Mouse (Mus musculus): ENCODE measurements at regions not wholly inside any gene's neighbourhood (a gene's known extent, or its start where the extent isn't known, plus 50 kb on each side); places are given as distances from the start of the nearest gene placed in this dataset.

DNA sequence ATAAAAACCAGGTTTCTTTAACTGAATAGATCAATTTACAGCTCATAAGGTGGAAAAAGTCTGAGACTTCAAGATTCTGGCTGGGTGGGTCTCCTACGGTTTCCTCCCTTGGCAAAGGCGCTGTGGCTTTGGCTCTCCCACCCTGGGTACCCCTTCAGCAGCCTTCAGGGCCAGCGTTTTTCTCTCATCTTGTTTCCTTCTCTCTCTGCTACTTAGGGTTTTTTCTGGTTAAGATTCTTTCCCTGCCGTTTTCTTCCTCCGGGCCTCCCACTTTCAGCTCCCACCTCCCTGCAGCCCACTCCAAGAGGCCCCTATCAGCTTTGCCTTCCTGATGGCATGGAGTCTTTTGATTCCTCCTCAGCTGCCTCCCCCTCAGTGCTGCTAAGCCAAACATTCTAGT, 463.0 kb downstream of the Ccdc171 start:
- TF ChIP-seq CTCF (IDR thresholded peaks at IDR 0.05; ENCODE audit: low read depth, low read length) (no peak), POLR2A (IDR thresholded peaks at IDR 0.05; ENCODE audit: extremely low read depth, insufficient read depth, low read length) (no peak)
- H3K27ac ChIP-seq (replicated peaks; ENCODE audit: insufficient read depth, low read depth, low read length), result no peak overlapping the region
- 66% methylated on average over 5 of the region's 5 CpGs for WGBS
- H3K4me1 ChIP-seq (ENCODE audit: control insufficient read depth, insufficient read depth, low read length), result no peaks in the 10 kb centered on the region
- no peaks in the 10 kb centered on the region for H3K36me3 ChIP-seq (ENCODE audit: control insufficient read depth, insufficient read depth, low read length)
- no peak overlapping the region for H3K9ac ChIP-seq (ENCODE audit: low read depth, low read length)
- H3K79me2 ChIP-seq (ENCODE audit: control insufficient read depth, insufficient read depth, low read length), result no peaks in the 10 kb centered on the region
- no peak for DNase-seq (ENCODE audit: extremely low read depth, low read depth, low spot score)
- no peaks in the 10 kb centered on the region for H3K27me3 ChIP-seq (ENCODE audit: control insufficient read depth, insufficient read depth, low read length)
- H3K4me3 ChIP-seq (ENCODE audit: insufficient read depth, low read depth, low read length), result no peak overlapping the region

DNA sequence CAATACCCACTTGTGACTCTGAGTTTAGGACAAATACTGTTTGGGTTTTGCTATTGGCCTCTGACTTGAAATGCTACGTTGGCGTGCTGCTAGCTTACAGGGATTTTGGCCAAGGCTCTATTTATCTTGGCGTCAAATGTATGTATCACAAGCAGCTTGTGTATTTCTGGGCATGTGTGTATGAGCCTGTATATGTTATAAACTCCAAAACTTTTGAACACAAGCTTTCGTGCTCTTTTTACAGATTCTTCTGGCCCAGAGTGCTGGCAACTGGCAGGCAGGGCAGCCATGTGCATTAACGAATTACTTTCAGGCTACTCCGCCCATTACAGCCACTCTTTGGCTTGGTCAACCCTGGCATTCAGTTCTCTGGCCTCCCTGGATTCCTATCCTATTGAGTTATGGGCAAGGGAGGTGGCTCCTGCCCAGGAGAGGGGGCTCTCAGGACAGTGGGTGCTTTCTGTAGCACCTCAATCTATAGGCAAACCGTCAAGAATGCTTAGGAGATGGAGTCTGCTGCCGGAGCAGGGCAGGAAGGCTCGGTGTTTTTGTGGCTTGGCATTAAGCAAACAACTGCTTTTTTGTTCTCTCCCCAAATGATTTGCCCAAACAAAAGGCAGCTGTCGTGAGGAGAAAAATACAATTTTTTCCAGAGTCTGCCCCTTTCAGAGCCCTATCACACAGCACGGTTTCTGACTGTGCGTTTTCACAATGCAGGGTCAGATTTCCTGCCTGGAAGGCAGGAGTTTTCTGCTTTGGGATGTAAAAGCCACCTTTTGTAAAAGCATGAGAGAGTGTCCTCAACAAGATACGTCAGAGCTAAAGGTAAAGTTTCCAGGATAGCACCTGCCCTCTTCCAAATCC, 465.0 kb downstream of the Ccdc171 start:
- Histone ChIP-seq H3K27ac (replicated peaks; ENCODE audit: insufficient read depth, low read depth, low read length) (no peak overlapping the region), H3K9ac (ENCODE audit: low read depth, low read length) (no peak overlapping the region), H3K4me3 (ENCODE audit: insufficient read depth, low read depth, low read length) (no peak overlapping the region), H3K27me3 (ENCODE audit: control insufficient read depth, insufficient read depth, low read length) (no peaks in the 10 kb centered on the region), H3K36me3 (ENCODE audit: control insufficient read depth, insufficient read depth, low read length) (no peaks in the 10 kb centered on the region), H3K4me1 (ENCODE audit: control insufficient read depth, insufficient read depth, low read length) (no peaks in the 10 kb centered on the region), H3K79me2 (ENCODE audit: control insufficient read depth, insufficient read depth, low read length) (no peaks in the 10 kb centered on the region)
- TF ChIP-seq CTCF (IDR thresholded peaks at IDR 0.05; ENCODE audit: low read depth, low read length), result no peak
- no peak for TF ChIP-seq POLR2A (IDR thresholded peaks at IDR 0.05; ENCODE audit: extremely low read depth, insufficient read depth, low read length)
- DNase-seq (ENCODE audit: extremely low read depth, low read depth, low spot score), result no peak
- WGBS, result 72% methylated on average over 13 of the region's 13 CpGs

DNA sequence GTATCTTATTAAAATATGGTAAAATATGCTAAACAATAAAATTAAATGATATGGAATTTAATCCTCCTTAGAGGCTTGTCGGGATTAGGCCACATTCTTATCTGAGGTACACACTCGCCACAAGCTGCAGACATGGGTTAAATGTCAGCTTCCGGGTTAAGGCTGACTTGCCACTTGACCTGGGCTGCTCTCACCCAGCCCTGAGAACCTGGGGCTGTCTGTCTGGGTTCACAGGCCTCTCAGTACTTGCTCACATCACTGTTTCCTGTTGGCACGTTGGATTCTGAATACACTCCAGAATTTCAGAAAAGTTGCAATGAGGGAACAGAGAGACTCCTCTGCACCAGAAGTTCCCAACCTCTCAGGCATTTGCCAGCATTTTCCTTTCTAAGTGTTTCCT, 465.9 kb downstream of the Ccdc171 start:
- 47% methylated on average over 4 of the region's 4 CpGs for WGBS

GRCm38 (mm10) chr4:83997079-83997478, 471.7 kb downstream of the Ccdc171 start:
- no peak for TF ChIP-seq CTCF (IDR thresholded peaks at IDR 0.05; ENCODE audit: low read depth, low read length)
- no peak for TF ChIP-seq POLR2A (IDR thresholded peaks at IDR 0.05; ENCODE audit: extremely low read depth, insufficient read depth, low read length)
- H3K4me1 ChIP-seq (ENCODE audit: control insufficient read depth, insufficient read depth, low read length), result no peaks in the 10 kb centered on the region
- WGBS, result 74% methylated on average over 4 of the region's 4 CpGs
- H3K9ac ChIP-seq (ENCODE audit: low read depth, low read length), result no peak overlapping the region
- H3K27me3 ChIP-seq (ENCODE audit: control insufficient read depth, insufficient read depth, low read length), result no peaks in the 10 kb centered on the region
- no peaks in the 10 kb centered on the region for H3K36me3 ChIP-seq (ENCODE audit: control insufficient read depth, insufficient read depth, low read length)
- H3K27ac ChIP-seq (replicated peaks; ENCODE audit: insufficient read depth, low read depth, low read length), result no peak overlapping the region
- no peaks in the 10 kb centered on the region for H3K79me2 ChIP-seq (ENCODE audit: control insufficient read depth, insufficient read depth, low read length)
- no peak overlapping the region for H3K4me3 ChIP-seq (ENCODE audit: insufficient read depth, low read depth, low read length)
- DNase-seq (ENCODE audit: extremely low read depth, low read depth, low spot score), result no peak

More for the DNA sequence above, 465.9 kb downstream of the Ccdc171 start:
- DNase-seq (ENCODE audit: extremely low read depth, low read depth, low spot score), result no peak
- Histone ChIP-seq H3K79me2 (ENCODE audit: control insufficient read depth, insufficient read depth, low read length) (no peaks in the 10 kb centered on the region), H3K36me3 (ENCODE audit: control insufficient read depth, insufficient read depth, low read length) (no peaks in the 10 kb centered on the region), H3K9ac (ENCODE audit: low read depth, low read length) (no peak overlapping the region), H3K4me1 (ENCODE audit: control insufficient read depth, insufficient read depth, low read length) (no peaks in the 10 kb centered on the region), H3K27ac (replicated peaks; ENCODE audit: insufficient read depth, low read depth, low read length) (no peak overlapping the region), H3K27me3 (ENCODE audit: control insufficient read depth, insufficient read depth, low read length) (no peaks in the 10 kb centered on the region), H3K4me3 (ENCODE audit: insufficient read depth, low read depth, low read length) (no peak overlapping the region)
- TF ChIP-seq CTCF (IDR thresholded peaks at IDR 0.05; ENCODE audit: low read depth, low read length) (no peak), POLR2A (IDR thresholded peaks at IDR 0.05; ENCODE audit: extremely low read depth, insufficient read depth, low read length) (no peak)

DNA sequence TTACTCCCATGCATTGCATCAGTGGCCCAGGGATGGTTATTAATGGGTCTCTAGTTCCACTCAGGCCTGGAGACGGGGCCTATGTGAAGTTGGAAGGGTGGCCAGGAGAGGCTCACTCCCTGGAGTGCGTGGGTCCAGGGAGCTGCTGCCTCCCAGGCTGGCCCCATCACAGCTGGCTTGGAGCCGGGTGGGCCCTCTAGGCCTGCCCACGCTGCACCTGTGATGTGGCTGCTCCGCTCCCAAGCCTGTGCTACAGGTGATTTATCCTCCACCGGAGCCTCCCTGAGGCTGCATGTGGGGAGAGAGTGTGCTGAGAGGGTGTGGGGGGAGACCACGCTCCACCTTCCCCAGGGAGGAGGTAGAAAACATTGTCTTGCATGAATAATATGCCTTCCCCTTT, 476.3 kb downstream of the Ccdc171 start:
- no peak overlapping the region for H3K4me3 ChIP-seq (ENCODE audit: insufficient read depth, low read depth, low read length)
- no peaks in the 10 kb centered on the region for H3K79me2 ChIP-seq (ENCODE audit: control insufficient read depth, insufficient read depth, low read length)
- H3K27ac ChIP-seq (replicated peaks; ENCODE audit: insufficient read depth, low read depth, low read length), result no peak overlapping the region
- no peaks in the 10 kb centered on the region for H3K36me3 ChIP-seq (ENCODE audit: control insufficient read depth, insufficient read depth, low read length)
- H3K27me3 ChIP-seq (ENCODE audit: control insufficient read depth, insufficient read depth, low read length), result no peaks in the 10 kb centered on the region; the same call in 1 of the 2 replicates
- WGBS, result 91% methylated on average over 7 of the region's 7 CpGs
- no peak for DNase-seq (ENCODE audit: extremely low read depth, low read depth, low spot score)
- no peak for TF ChIP-seq CTCF (IDR thresholded peaks at IDR 0.05; ENCODE audit: low read depth, low read length)
- TF ChIP-seq POLR2A (IDR thresholded peaks at IDR 0.05; ENCODE audit: extremely low read depth, insufficient read depth, low read length), result no peak
- no peak overlapping the region for H3K9ac ChIP-seq (ENCODE audit: low read depth, low read length)
- H3K4me1 ChIP-seq (ENCODE audit: control insufficient read depth, insufficient read depth, low read length), result no peaks in the 10 kb centered on the region

Measured in liver, adult 2 months (tissue).